Mouse (Mus musculus): ENCODE measurements around the gene Gm26602. TPM values are rescaled to one million over a fixed set of nuclear protein-coding genes. Genes with fewer than 3 reads are reported as not detected.
"Not testable (repeated sequence)": the region's sequence is repeated elsewhere in the genome, so short reads cannot be mapped to it uniquely, and the experiment has no call there.

Gm26602 gene
- polyA plus RNA-seq, 1 experiment from 2014 or later = 35.1 TPM

- H3K4me1 ChIP-seq = peaks cover 44% of the 10 kb centered on the region
- H3K36me3 ChIP-seq (replicated peaks) = peaks cover 29% of the 10 kb centered on the region
- peak overlapping the region; percentile 71 for H3K4me2 ChIP-seq
- 0 out of 2 replicates have a peak, but pooled peaks have one; percentile 13 for ATAC-seq (ENCODE audit: low FRiP score)
- peak overlapping the region; percentile 93 for H3K27ac ChIP-seq
- H3K4me3 ChIP-seq (replicated peaks) = peak overlapping the region; percentile 76
- 1% methylated on average over 26 of the region's 26 CpGs for WGBS
- H3K9ac ChIP-seq = peak overlapping the region; percentile 95
- H3K9me3 ChIP-seq = no peaks in the 10 kb centered on the region
- H3K27me3 ChIP-seq = peaks cover 7% of the 10 kb centered on the region; the same call in 1 of the 2 replicates
These were observed 36.9 kb upstream of the Gm26602 start for GRCm38 (mm10) chr10:79873715-79874289.

- 0% methylated on average over 49 of the region's 57 CpGs for WGBS
These were observed 36.3 kb upstream of the Gm26602 start, which contains the start of the genes Prtn3 and Plppr3 for GRCm38 (mm10) chr10:79874290-79874862. Gene Prtn3 (plus strand): TSS chr10:79874476. Gene Plppr3 (minus strand): TSS chr10:79874634.

GRCm38 (mm10) chr10:79877174-79877573 lies 33.5 kb upstream of the Gm26602 start:
- H3K9ac ChIP-seq = no peak overlapping the region
- ATAC-seq (ENCODE audit: low FRiP score) = no peak
- H3K9me3 ChIP-seq = no peaks in the 10 kb centered on the region
- H3K4me1 ChIP-seq = peaks cover 30% of the 10 kb centered on the region
- no peak overlapping the region for H3K4me3 ChIP-seq (replicated peaks)
- no peak overlapping the region for H3K27ac ChIP-seq
- 74% methylated on average over 1 of the region's 1 CpGs for WGBS
- peaks cover under 1% of the 10 kb centered on the region; the same call in 1 of the 2 replicates for H3K36me3 ChIP-seq (replicated peaks)
- peaks cover 35% of the 10 kb centered on the region for H3K27me3 ChIP-seq
- no peak overlapping the region for H3K4me2 ChIP-seq

More at GRCm38 (mm10) chr10:79874290-79874862, 36.3 kb upstream of the Gm26602 start, which contains the start of the genes Prtn3 and Plppr3:
- peak; percentile 95 for ATAC-seq (ENCODE audit: low FRiP score)
- Histone ChIP-seq H3K4me3 (replicated peaks) (peak within 1 kb of the TSS; percentile 76), H3K4me1 (peaks cover 39% of the 10 kb centered on the region), H3K9ac (peak within 1 kb of the TSS; percentile 95), H3K27me3 (peaks cover 7% of the 10 kb centered on the region; the same call in 1 of the 2 replicates), H3K36me3 (replicated peaks) (peaks cover 24% of the 10 kb centered on the region), H3K4me2 (peak within 1 kb of the TSS; percentile 71), H3K9me3 (no peaks in the 10 kb centered on the region), H3K27ac (peak within 1 kb of the TSS; percentile 93)

GRCm38 (mm10) chr10:79877757-79878156 lies 32.9 kb upstream of the Gm26602 start:
- WGBS = 48% methylated on average over 12 of the region's 12 CpGs
- H3K9ac ChIP-seq = no peak overlapping the region
- H3K4me3 ChIP-seq (replicated peaks) = no peak overlapping the region
- no peak for ATAC-seq (ENCODE audit: low FRiP score)
- H3K27ac ChIP-seq = no peak overlapping the region
- no peaks in the 10 kb centered on the region for H3K36me3 ChIP-seq (replicated peaks)
- H3K4me2 ChIP-seq = no peak overlapping the region
- H3K9me3 ChIP-seq = no peaks in the 10 kb centered on the region
- peaks cover 30% of the 10 kb centered on the region for H3K4me1 ChIP-seq
- peaks cover 41% of the 10 kb centered on the region for H3K27me3 ChIP-seq

GRCm38 (mm10) chr10:79879527-79879926 lies 31.1 kb upstream of the Gm26602 start:
- no peaks in the 10 kb centered on the region for H3K9me3 ChIP-seq
- peaks cover 26% of the 10 kb centered on the region for H3K4me1 ChIP-seq
- ATAC-seq (ENCODE audit: low FRiP score) = no peak
- WGBS = 41% methylated on average over 3 of the region's 3 CpGs
- H3K27ac ChIP-seq = no peak overlapping the region
- H3K27me3 ChIP-seq = peaks cover 59% of the 10 kb centered on the region
- no peak overlapping the region for H3K9ac ChIP-seq
- no peak overlapping the region for H3K4me2 ChIP-seq
- no peaks in the 10 kb centered on the region for H3K36me3 ChIP-seq (replicated peaks)
- no peak overlapping the region for H3K4me3 ChIP-seq (replicated peaks)

GRCm38 (mm10) chr10:79880721-79881120 lies 29.9 kb upstream of the Gm26602 start:
- H3K9ac ChIP-seq = no peak overlapping the region
- no peaks in the 10 kb centered on the region for H3K36me3 ChIP-seq (replicated peaks)
- H3K27ac ChIP-seq = no peak overlapping the region
- no peak for ATAC-seq (ENCODE audit: low FRiP score)
- H3K4me2 ChIP-seq = no peak overlapping the region
- WGBS = 18% methylated on average over 9 of the region's 9 CpGs
- H3K9me3 ChIP-seq = no peaks in the 10 kb centered on the region
- H3K4me3 ChIP-seq (replicated peaks) = no peak overlapping the region
- peaks cover 15% of the 10 kb centered on the region for H3K4me1 ChIP-seq
- peaks cover 59% of the 10 kb centered on the region for H3K27me3 ChIP-seq

GRCm38 (mm10) chr10:79881981-79882380 lies 28.7 kb upstream of the Gm26602 start:
- peaks cover 15% of the 10 kb centered on the region for H3K4me1 ChIP-seq
- H3K4me2 ChIP-seq = peak overlapping the region; percentile 42
- H3K9me3 ChIP-seq = no peaks in the 10 kb centered on the region
- H3K9ac ChIP-seq = 0 out of 2 replicates have a peak overlapping the region, but pooled peaks have one; percentile 21
- peak; percentile 24; the same call in 1 of the 2 replicates for ATAC-seq (ENCODE audit: low FRiP score)
- H3K4me3 ChIP-seq (replicated peaks) = peak overlapping the region; percentile 5; the same call in 1 of the 2 replicates
- H3K27me3 ChIP-seq = peaks cover 59% of the 10 kb centered on the region
- WGBS = 8% methylated on average over 22 of the region's 22 CpGs
- no peaks in the 10 kb centered on the region for H3K36me3 ChIP-seq (replicated peaks)
- no peak overlapping the region for H3K27ac ChIP-seq

- Histone ChIP-seq H3K9me3 (no peaks in the 10 kb centered on the region), H3K9ac (no peak overlapping the region), H3K36me3 (replicated peaks) (no peaks in the 10 kb centered on the region), H3K4me3 (replicated peaks) (no peak overlapping the region), H3K27ac (no peak overlapping the region), H3K27me3 (peaks cover 59% of the 10 kb centered on the region), H3K4me1 (peaks cover 15% of the 10 kb centered on the region), H3K4me2 (no peak overlapping the region)
- WGBS = 14% methylated on average over 22 of the region's 22 CpGs
- no peak for ATAC-seq (ENCODE audit: low FRiP score)
These were observed 27.2 kb upstream of the Gm26602 start for GRCm38 (mm10) chr10:79883297-79884084.

- no peak for ATAC-seq (ENCODE audit: low FRiP score)
- WGBS = 69% methylated on average over 4 of the region's 4 CpGs
- H3K9ac ChIP-seq = no peak overlapping the region
- H3K27me3 ChIP-seq = peaks cover 59% of the 10 kb centered on the region
- H3K27ac ChIP-seq = no peak overlapping the region
- H3K36me3 ChIP-seq (replicated peaks) = no peaks in the 10 kb centered on the region
- no peak overlapping the region for H3K4me3 ChIP-seq (replicated peaks)
- no peaks in the 10 kb centered on the region for H3K9me3 ChIP-seq
- H3K4me2 ChIP-seq = no peak overlapping the region
- H3K4me1 ChIP-seq = peaks cover 15% of the 10 kb centered on the region
These were observed 26.2 kb upstream of the Gm26602 start for GRCm38 (mm10) chr10:79884446-79884845.

- H3K27ac ChIP-seq; H3K4me2 ChIP-seq; H3K4me3 ChIP-seq (replicated peaks); H3K9ac ChIP-seq; H3K36me3 ChIP-seq (replicated peaks); H3K9me3 ChIP-seq; ATAC-seq (ENCODE audit: low FRiP score): not testable (repeated sequence)
- Histone ChIP-seq H3K4me1 (peaks cover 15% of the 10 kb centered on the region), H3K27me3 (peaks cover 54% of the 10 kb centered on the region)
- 74% methylated on average over 3 of the region's 3 CpGs for WGBS
These were observed 25.7 kb upstream of the Gm26602 start for GRCm38 (mm10) chr10:79884938-79885337.

- H3K27me3 ChIP-seq = peaks cover 51% of the 10 kb centered on the region
- no peak within 1 kb of the TSS for H3K4me2 ChIP-seq
- 84% methylated on average over 6 of the region's 6 CpGs for WGBS
- H3K27ac ChIP-seq = no peak within 1 kb of the TSS
- H3K9ac ChIP-seq = no peak within 1 kb of the TSS
- peaks cover 15% of the 10 kb centered on the region for H3K4me1 ChIP-seq
- no peaks in the 10 kb centered on the region for H3K9me3 ChIP-seq
- ATAC-seq (ENCODE audit: low FRiP score) = no peak
- no peak within 1 kb of the TSS for H3K4me3 ChIP-seq (replicated peaks)
- no peaks in the 10 kb centered on the region for H3K36me3 ChIP-seq (replicated peaks)
These were observed 24.6 kb upstream of the Gm26602 start, which contains the start of gene Elane for GRCm38 (mm10) chr10:79886054-79886453. Gene Elane (plus strand): TSS chr10:79886247.

GRCm38 (mm10) chr10:79886611-79887010 lies 24.0 kb upstream of the Gm26602 start:
- peaks cover 15% of the 10 kb centered on the region for H3K4me1 ChIP-seq
- H3K4me2 ChIP-seq = no peak overlapping the region
- H3K27me3 ChIP-seq = peaks cover 50% of the 10 kb centered on the region
- no peak overlapping the region for H3K4me3 ChIP-seq (replicated peaks)
- H3K27ac ChIP-seq = no peak overlapping the region
- no peaks in the 10 kb centered on the region for H3K36me3 ChIP-seq (replicated peaks)
- 83% methylated on average over 8 of the region's 8 CpGs for WGBS
- H3K9ac ChIP-seq = no peak overlapping the region
- no peaks in the 10 kb centered on the region for H3K9me3 ChIP-seq
- ATAC-seq (ENCODE audit: low FRiP score) = no peak
